Mouse (Mus musculus) E14TG2a.4 (cell line): Measurements from ENCODE around the gene Celf2.

Source experiments
- H3K27me3 ChIP-seq: 2 replicates; pipeline ENCODE4 v1.6.1; 2014; ENCODE audit warnings: low read length, control low read depth; ENCODE audit not compliant: insufficient read depth
- H3K36me3 ChIP-seq: 2 replicates; pipeline ENCODE4 v1.6.1; 2014; ENCODE audit warnings: low read length, control low read depth; ENCODE audit not compliant: insufficient read depth
- H3K4me1 ChIP-seq: replicated peaks from 2 replicates; pipeline ENCODE4 v1.6.1; 2014; ENCODE audit warnings: low read depth, low read length, control low read depth
- H3K4me3 ChIP-seq: replicated peaks from 2 replicates; pipeline ENCODE4 v1.5.1; 2014; ENCODE audit warnings: mild to moderate bottlenecking, low read length
- H3K9me3 ChIP-seq: 2 replicates; pipeline ENCODE4 v1.6.1; 2014; ENCODE audit warnings: low read length, control low read depth
- CTCF ChIP-seq: conservative IDR thresholded peaks from 2 replicates; pipeline ENCODE4 v1.5.1; 2014; ENCODE audit warnings: low read length
- NANOG ChIP-seq: IDR thresholded peaks from 2 replicates; pipeline ENCODE4 v1.6.1; 2014; ENCODE audit warnings: borderline replicate concordance, low read length, mixed read lengths
- POU5F1 ChIP-seq: IDR thresholded peaks from 2 replicates; pipeline ENCODE4 v1.6.1; 2014; ENCODE audit warnings: low read length, borderline replicate concordance

Gene Celf2

GRCm38 (mm10) chr2:7017384-7018113 lies 491.8 kb downstream of the Celf2 start:
- Histone ChIP-seq H3K9me3 (no peaks in the 10 kb centered on the region), H3K4me3 (no peak overlapping the region), H3K27me3 (no peaks in the 10 kb centered on the region), H3K4me1 (no peaks in the 10 kb centered on the region), H3K36me3 (no peaks in the 10 kb centered on the region)
- TF ChIP-seq POU5F1 = no peak
- TF ChIP-seq NANOG = no peak
- no peak for TF ChIP-seq CTCF

DNA sequence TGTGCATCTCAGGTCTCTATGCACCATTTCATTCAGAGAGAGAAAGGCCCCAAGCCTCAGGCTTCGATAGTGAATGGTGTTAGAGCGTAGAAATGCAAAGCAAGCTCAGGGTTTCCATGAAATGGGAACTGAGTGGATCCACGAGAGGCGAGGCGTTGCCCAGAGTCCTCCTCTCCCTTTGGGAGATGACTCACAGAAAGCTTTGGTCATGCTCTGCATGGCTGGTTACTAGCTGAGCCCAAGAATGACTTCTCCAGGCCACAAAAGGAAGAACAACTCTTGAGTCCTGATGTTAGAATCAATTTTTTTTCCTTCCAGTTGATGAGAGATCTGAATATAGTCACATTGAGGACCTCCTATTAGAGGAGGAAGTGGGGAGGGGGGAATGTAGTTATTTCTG lies 496.2 kb downstream of the Celf2 start:
- Histone ChIP-seq H3K9me3 (no peaks in the 10 kb centered on the region), H3K36me3 (no peaks in the 10 kb centered on the region), H3K27me3 (no peaks in the 10 kb centered on the region), H3K4me1 (no peaks in the 10 kb centered on the region), H3K4me3 (no peak overlapping the region)
- TF ChIP-seq POU5F1 = no peak
- no peak for TF ChIP-seq NANOG
- no peak for TF ChIP-seq CTCF

- no peaks in the 10 kb centered on the region for H3K9me3 ChIP-seq
- H3K4me1 ChIP-seq = no peaks in the 10 kb centered on the region
- H3K36me3 ChIP-seq = no peaks in the 10 kb centered on the region
- TF ChIP-seq POU5F1 = no peak
- TF ChIP-seq CTCF = no peak
- TF ChIP-seq NANOG = no peak
- H3K27me3 ChIP-seq = no peaks in the 10 kb centered on the region
- no peak overlapping the region for H3K4me3 ChIP-seq
Measured at GRCm38 (mm10) chr2:7006816-7007215, 502.5 kb downstream of the Celf2 start.

DNA sequence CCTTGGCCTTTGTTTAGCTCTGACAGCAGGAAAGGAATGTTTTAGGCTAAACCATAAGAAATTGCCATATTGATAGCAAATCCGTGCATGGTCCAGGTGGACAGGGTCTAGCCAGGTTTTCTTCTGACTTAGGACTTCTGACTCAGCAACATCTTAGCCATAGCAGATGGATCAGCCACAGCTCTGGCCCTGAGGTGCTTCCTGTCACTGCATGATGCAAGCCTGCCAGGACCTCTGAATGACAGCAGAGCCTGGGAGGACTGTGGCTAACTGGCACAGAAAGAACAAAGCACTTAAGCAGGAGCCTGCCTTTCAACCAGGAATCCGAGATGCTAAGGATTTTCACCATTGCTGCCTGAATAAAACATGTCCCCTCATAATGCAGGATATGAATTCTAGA lies 507.4 kb downstream of the Celf2 start:
- Histone ChIP-seq H3K36me3 (no peaks in the 10 kb centered on the region), H3K27me3 (no peaks in the 10 kb centered on the region), H3K9me3 (peaks cover 12% of the 10 kb centered on the region; the same call in 1 of the 2 replicates), H3K4me1 (no peaks in the 10 kb centered on the region), H3K4me3 (no peak overlapping the region)
- TF ChIP-seq NANOG = no peak
- TF ChIP-seq POU5F1 = no peak
- no peak for TF ChIP-seq CTCF

- H3K36me3 ChIP-seq = no peaks in the 10 kb centered on the region
- H3K27me3 ChIP-seq = no peaks in the 10 kb centered on the region
- H3K9me3 ChIP-seq = peaks cover 14% of the 10 kb centered on the region
- no peaks in the 10 kb centered on the region for H3K4me1 ChIP-seq
- TF ChIP-seq POU5F1 (no peak), CTCF (no peak), NANOG (no peak)
- H3K4me3 ChIP-seq = no peak overlapping the region
Measured at GRCm38 (mm10) chr2:6991010-6991421, 518.3 kb downstream of the Celf2 start.

- no peak for TF ChIP-seq NANOG
- TF ChIP-seq CTCF = no peak
- no peak for TF ChIP-seq POU5F1
- Histone ChIP-seq H3K36me3 (no peaks in the 10 kb centered on the region), H3K27me3 (no peaks in the 10 kb centered on the region), H3K4me3 (no peak overlapping the region), H3K4me1 (no peaks in the 10 kb centered on the region), H3K9me3 (peaks cover 3% of the 10 kb centered on the region; the same call in 1 of the 2 replicates)
Measured at GRCm38 (mm10) chr2:6985706-6986105, 523.7 kb downstream of the Celf2 start.

DNA sequence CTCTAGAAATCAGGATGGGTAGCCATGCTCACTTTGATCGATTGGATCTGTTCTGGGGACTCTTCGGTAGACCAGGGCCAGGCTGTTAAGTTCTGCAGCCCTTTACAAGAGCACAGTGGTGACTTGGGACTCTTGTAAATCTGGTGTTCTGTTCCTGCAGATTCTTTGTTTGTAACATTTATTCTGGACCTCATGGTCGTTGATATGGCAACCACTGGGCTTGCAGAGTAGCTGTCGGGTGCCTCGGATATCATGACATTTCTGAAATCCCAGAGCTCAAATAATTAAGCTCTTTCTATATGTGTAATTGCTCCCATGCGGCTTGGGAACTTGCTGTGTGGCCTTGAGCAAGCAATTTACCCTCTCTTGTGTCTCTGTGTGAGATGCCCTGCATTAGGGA lies 525.5 kb downstream of the Celf2 start:
- H3K27me3 ChIP-seq = no peaks in the 10 kb centered on the region
- no peaks in the 10 kb centered on the region for H3K9me3 ChIP-seq
- no peaks in the 10 kb centered on the region for H3K36me3 ChIP-seq
- H3K4me3 ChIP-seq = no peak overlapping the region
- TF ChIP-seq NANOG (no peak), CTCF (no peak), POU5F1 (no peak)
- H3K4me1 ChIP-seq = no peaks in the 10 kb centered on the region

- Histone ChIP-seq H3K4me1 (no peaks in the 10 kb centered on the region), H3K27me3 (no peaks in the 10 kb centered on the region), H3K4me3 (no peak overlapping the region), H3K9me3 (no peaks in the 10 kb centered on the region), H3K36me3 (no peaks in the 10 kb centered on the region)
- TF ChIP-seq CTCF = no peak
- TF ChIP-seq NANOG = no peak
- TF ChIP-seq POU5F1 = no peak
Measured at GRCm38 (mm10) chr2:6976300-6976699, 533.1 kb downstream of the Celf2 start.

DNA sequence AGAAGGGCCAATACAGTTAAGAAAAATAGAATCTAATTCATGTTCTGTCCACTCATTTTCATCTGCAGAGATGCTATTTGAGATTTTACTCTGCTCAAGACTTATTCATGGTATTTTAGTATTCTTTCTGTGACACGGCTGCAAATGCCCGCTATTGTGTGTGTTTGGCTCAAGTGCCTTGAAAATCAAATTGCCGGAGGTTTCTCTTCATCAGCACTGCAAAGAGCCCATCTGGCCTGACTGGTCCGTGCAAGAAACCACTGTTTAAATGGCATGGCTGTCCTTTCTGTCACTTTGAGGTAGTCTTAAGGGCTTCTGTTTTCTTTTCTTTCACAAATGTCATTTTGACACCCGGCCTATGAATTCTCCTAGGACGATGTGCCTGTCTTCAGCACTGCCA lies 540.1 kb downstream of the Celf2 start:
- no peak for TF ChIP-seq CTCF
- TF ChIP-seq POU5F1 = no peak
- TF ChIP-seq NANOG = no peak
- no peaks in the 10 kb centered on the region for H3K9me3 ChIP-seq
- H3K36me3 ChIP-seq = no peaks in the 10 kb centered on the region
- no peaks in the 10 kb centered on the region for H3K4me1 ChIP-seq
- no peaks in the 10 kb centered on the region for H3K27me3 ChIP-seq
- no peak overlapping the region for H3K4me3 ChIP-seq
